Mouse (Mus musculus) cerebral cortex, adult 2 months (tissue): ENCODE measurements around the gene Snx4.

Experiments
- WGBS: fragments of 180-500 bp; shearing (Covaris S2); methylation state at CpG from one replicate; pipeline ENCODE4 v1.1.7; 2018; 5-methylcytosine and 5-hydroxymethylcytosine counted together

Snx4 gene

DNA sequence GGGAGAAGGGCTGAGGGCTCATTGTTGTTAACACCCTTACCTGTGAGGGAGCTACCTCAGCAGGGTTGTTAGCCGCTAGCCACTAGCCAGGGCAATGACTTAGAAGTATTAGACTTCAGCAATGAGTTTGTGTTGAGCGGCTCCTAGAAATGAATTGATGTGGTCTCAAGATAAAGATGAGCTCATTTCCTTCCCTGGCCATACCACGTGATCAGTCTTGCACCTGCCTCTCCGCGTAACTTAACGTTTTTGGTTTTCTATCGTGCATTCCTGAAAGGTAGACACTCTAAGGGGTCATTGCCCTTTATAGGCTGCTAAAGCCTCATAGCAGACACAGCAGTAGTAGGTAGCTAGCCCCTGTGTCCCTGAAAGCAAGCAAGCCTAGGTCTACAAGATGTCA, 92.4 kb downstream of the Snx4 start:
- 75% methylated on average over 7 of the region's 7 CpGs for WGBS

DNA sequence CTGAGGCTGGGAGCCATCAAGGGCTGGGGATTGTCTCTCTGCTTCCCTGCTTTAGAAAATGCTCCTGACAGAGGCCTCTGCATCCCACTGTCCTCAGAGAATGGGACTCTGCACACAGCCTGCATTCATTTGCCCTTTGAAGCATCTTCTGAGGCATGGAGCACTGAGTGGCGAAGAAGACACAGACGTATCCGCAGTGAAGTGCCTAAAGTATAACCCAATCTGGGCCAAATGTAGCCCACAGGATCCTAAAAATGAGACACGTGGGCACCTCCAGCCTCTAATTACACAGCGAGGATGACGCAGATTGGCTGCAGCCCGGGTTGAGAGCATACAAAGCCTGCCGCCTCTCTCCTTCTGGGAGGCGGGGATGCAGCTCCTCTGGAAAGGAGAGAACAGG, 93.1 kb downstream of the Snx4 start:
- WGBS: 22% methylated on average over 9 of the region's 9 CpGs

GRCm38 (mm10) chr16:33344875-33345274, 93.6 kb downstream of the Snx4 start:
- whole genome bisulfite sequencing: 44% methylated on average over 4 of the region's 4 CpGs

DNA sequence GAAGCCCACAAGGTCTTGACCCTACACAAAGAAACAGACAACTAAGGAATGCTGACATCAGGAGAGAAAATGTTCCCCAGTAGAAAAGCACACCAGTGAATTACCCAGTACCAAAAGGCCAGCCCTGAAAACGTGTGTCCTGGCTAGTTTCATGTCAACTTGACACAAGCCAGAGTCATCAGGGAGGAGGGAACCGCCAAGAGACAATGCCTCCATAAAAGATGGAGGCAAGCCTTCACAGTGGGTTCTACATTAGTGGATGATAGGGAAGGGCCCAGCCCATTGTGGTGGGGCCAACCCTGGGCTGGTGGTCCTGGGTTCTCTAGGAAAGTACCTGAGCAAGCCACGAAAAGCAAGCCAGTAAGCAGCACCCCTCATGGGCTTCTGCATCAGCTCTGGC, 95.1 kb downstream of the Snx4 start:
- 91% methylated on average over 3 of the region's 3 CpGs for WGBS

DNA sequence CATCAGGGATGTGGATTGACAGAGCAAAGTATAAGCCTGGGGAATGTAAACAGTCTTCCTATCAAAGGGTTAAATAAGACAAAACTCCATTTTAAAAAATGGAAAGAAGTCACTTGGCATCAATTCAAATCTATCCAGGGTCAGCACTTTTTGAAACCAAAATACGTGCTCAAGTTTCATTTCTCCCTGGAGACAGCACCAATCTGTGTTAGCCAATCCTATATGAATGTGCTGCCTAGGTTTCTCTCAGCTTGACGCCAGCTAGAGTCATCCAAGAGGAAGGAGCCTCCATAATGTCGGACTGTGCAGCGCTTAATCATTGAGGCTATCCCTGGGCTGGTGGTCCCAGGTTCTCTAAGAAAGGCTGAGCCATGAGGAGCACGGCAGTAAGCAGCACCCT, 95.9 kb downstream of the Snx4 start:
- WGBS: 76% methylated on average over 5 of the region's 5 CpGs
